Comparison of ENCODE assay signal across 13 mouse cellular contexts in genomic region chr17:49247215-49247614, GRCm38 (mm10).
DNase-seq lines count a peak whose midpoint lies in the region; ATAC-seq and TF ChIP-seq lines count a peak whose summit lies in the region.
"Had no signal": no experiment of that assay in that cellular context is flagged by ENCODE, and none has a peak within 500 bp of the region (broad histone marks: within the 10 kb centered on the region; RNA-seq: fewer than 3 reads in every experiment).

No protein-coding gene starts in this region.

- no peak overlapping the region for H3K9ac ChIP-seq in intestine, embryonic 14.5 days (ENCODE audit: low read length)
- no peak overlapping the region for H3K9ac ChIP-seq in intestine, postnatal 0 days (ENCODE audit: low read depth, low read length)
- H3K9ac ChIP-seq in embryonic facial prominence, embryonic 14.5 days (ENCODE audit: low read depth, low read length) = no peak overlapping the region
- H3K9ac ChIP-seq in midbrain, embryonic 15.5 days = no peak overlapping the region
- H3K9ac ChIP-seq: embryonic facial prominence, embryonic 12.5 days; lung, embryonic 14.5 days had no signal

- no peaks in the 10 kb centered on the region for H3K36me3 ChIP-seq in intestine, embryonic 14.5 days (ENCODE audit: control insufficient read depth, insufficient read depth, low read length)
- H3K36me3 ChIP-seq in intestine, postnatal 0 days (ENCODE audit: control insufficient read depth, insufficient read depth) = no peaks in the 10 kb centered on the region
- no peaks in the 10 kb centered on the region for H3K36me3 ChIP-seq in embryonic facial prominence, embryonic 14.5 days (ENCODE audit: control insufficient read depth, insufficient read depth, low read length)
- H3K36me3 ChIP-seq in midbrain, embryonic 15.5 days (replicated peaks) = no peaks in the 10 kb centered on the region
- H3K36me3 ChIP-seq: embryonic facial prominence, embryonic 12.5 days had no signal

- H3K9me3 ChIP-seq in intestine, embryonic 14.5 days (ENCODE audit: control insufficient read depth, low read length) = no peaks in the 10 kb centered on the region
- no peaks in the 10 kb centered on the region for H3K9me3 ChIP-seq in intestine, postnatal 0 days (ENCODE audit: control insufficient read depth)
- H3K9me3 ChIP-seq in embryonic facial prominence, embryonic 14.5 days (ENCODE audit: control insufficient read depth, low read length) = no peaks in the 10 kb centered on the region
- no peaks in the 10 kb centered on the region for H3K9me3 ChIP-seq in midbrain, embryonic 15.5 days
- H3K9me3 ChIP-seq: embryonic facial prominence, embryonic 12.5 days had no signal

- H3K4me1 ChIP-seq in intestine, embryonic 14.5 days (replicated peaks; ENCODE audit: control insufficient read depth, insufficient read depth, low read length) = peaks cover 19% of the 10 kb centered on the region; the same call in 1 of the 2 replicates
- no peaks in the 10 kb centered on the region for H3K4me1 ChIP-seq in intestine, postnatal 0 days (replicated peaks; ENCODE audit: control insufficient read depth, insufficient read depth, low read length)
- H3K4me1 ChIP-seq in embryonic facial prominence, embryonic 14.5 days (ENCODE audit: control insufficient read depth, insufficient read depth, low read length) = peaks cover 10% of the 10 kb centered on the region; the same call in 1 of the 2 replicates
- peaks cover 25% of the 10 kb centered on the region for H3K4me1 ChIP-seq in midbrain, embryonic 15.5 days
- H3K4me1 ChIP-seq: embryonic facial prominence, embryonic 12.5 days had no signal

- WGBS in intestine, embryonic 14.5 days = 22% methylated on average over 17 of the region's 17 CpGs
- WGBS in intestine, postnatal 0 days = 54% methylated on average over 17 of the region's 17 CpGs
- WGBS in embryonic facial prominence, embryonic 14.5 days = 51% methylated on average over 17 of the region's 17 CpGs
- WGBS in midbrain, embryonic 15.5 days = 39% methylated on average over 17 of the region's 17 CpGs

- no peaks in the 10 kb centered on the region for H3K27me3 ChIP-seq in intestine, embryonic 14.5 days (replicated peaks; ENCODE audit: control insufficient read depth, insufficient read depth, low read length)
- H3K27me3 ChIP-seq in intestine, postnatal 0 days (replicated peaks; ENCODE audit: control insufficient read depth, insufficient read depth, low read length) = no peaks in the 10 kb centered on the region
- H3K27me3 ChIP-seq in embryonic facial prominence, embryonic 14.5 days (replicated peaks; ENCODE audit: control insufficient read depth, insufficient read depth, low read length) = no peaks in the 10 kb centered on the region
- H3K27me3 ChIP-seq in midbrain, embryonic 15.5 days (replicated peaks) = no peaks in the 10 kb centered on the region
- H3K27me3 ChIP-seq: embryonic facial prominence, embryonic 12.5 days had no signal

- H3K4me3 ChIP-seq in intestine, embryonic 14.5 days (ENCODE audit: low read depth, low read length) = no peak overlapping the region
- no peak overlapping the region for H3K4me3 ChIP-seq in intestine, postnatal 0 days (ENCODE audit: low read depth, low read length)
- no peak overlapping the region for H3K4me3 ChIP-seq in embryonic facial prominence, embryonic 14.5 days (ENCODE audit: low read depth, low read length)
- H3K4me3 ChIP-seq in midbrain, embryonic 15.5 days = no peak overlapping the region
- H3K4me3 ChIP-seq: embryonic facial prominence, embryonic 12.5 days; heart, adult 2 months had no signal

- TF ChIP-seq CTCF in intestine, postnatal 0 days (IDR thresholded peaks at IDR 0.05; ENCODE audit: low read depth) = no peak

- no peak for DNase-seq in intestine, embryonic 14.5 days (ENCODE audit: low spot score)
- peak; percentile 2 for DNase-seq in Muller cell, postnatal 12 days (ENCODE audit: inconsistent ontology term)
- peak; percentile 61 for DNase-seq in embryonic facial prominence, embryonic 14.5 days (ENCODE audit: low spot score)
- DNase-seq in adrenal gland, postnatal 4 days (ENCODE audit: low spot score in 2 of 2) = no peak
- DNase-seq in gastrocnemius, postnatal 10 days = no peak
- DNase-seq: adrenal gland, postnatal 14 days; heart, adult 2 months; layer of hippocampus, adult 9-11 months; lung, embryonic 14.5 days; right cerebral cortex, postnatal 14 days had no signal

- no peak for ATAC-seq in intestine, embryonic 14.5 days (replicated peaks; ENCODE audit: low FRiP score, low TSS enrichment, low read depth)
- no peak for ATAC-seq in intestine, postnatal 0 days
- ATAC-seq in embryonic facial prominence, embryonic 14.5 days (ENCODE audit: low read depth) = peak; percentile 28; the same call in 1 of the 2 replicates
- no peak for ATAC-seq in midbrain, embryonic 15.5 days (replicated peaks)

- H3K4me2 ChIP-seq in intestine, embryonic 14.5 days (ENCODE audit: low read length) = peak overlapping the region; percentile 9; the same call in 1 of the 2 replicates
- no peak overlapping the region for H3K4me2 ChIP-seq in intestine, postnatal 0 days (replicated peaks; ENCODE audit: low read depth)
- no peak overlapping the region for H3K4me2 ChIP-seq in embryonic facial prominence, embryonic 14.5 days (ENCODE audit: low read depth, low read length)
- peak overlapping the region; percentile 17 for H3K4me2 ChIP-seq in midbrain, embryonic 15.5 days
- H3K4me2 ChIP-seq: embryonic facial prominence, embryonic 12.5 days; lung, embryonic 14.5 days had no signal

- peak overlapping the region; percentile 12; the same call in 1 of the 2 replicates for H3K27ac ChIP-seq in intestine, embryonic 14.5 days (ENCODE audit: low read depth)
- H3K27ac ChIP-seq in intestine, postnatal 0 days (ENCODE audit: low read depth, low read length) = no peak overlapping the region
- H3K27ac ChIP-seq in embryonic facial prominence, embryonic 14.5 days (replicated peaks; ENCODE audit: low read depth, low read length) = peak overlapping the region; percentile 48
- no peak overlapping the region for H3K27ac ChIP-seq in midbrain, embryonic 15.5 days
- H3K27ac ChIP-seq: heart, adult 2 months had no signal

Comparison
In these comparisons a context has a peak if more than half of its experiments do, and no peak if none do; other contexts are left out.
1. H3K27ac ChIP-seq: peak in intestine, embryonic 14.5 days (single experiment) and embryonic facial prominence, embryonic 14.5 days (single experiment); none in intestine, postnatal 0 days (single experiment) and midbrain, embryonic 15.5 days (single experiment).
2. H3K4me2 ChIP-seq: peak in intestine, embryonic 14.5 days (single experiment) and midbrain, embryonic 15.5 days (single experiment); none in intestine, postnatal 0 days (single experiment) and embryonic facial prominence, embryonic 14.5 days (single experiment).
3. DNase-seq: peak in Muller cell, postnatal 12 days (single experiment) and embryonic facial prominence, embryonic 14.5 days (single experiment); none in intestine, embryonic 14.5 days (single experiment), adrenal gland, postnatal 4 days (0 of 2) and gastrocnemius, postnatal 10 days (single experiment).